Mouse (Mus musculus) adipocyte (in vitro differentiated cells): ENCODE data around the gene Rfx6.

Experiments used
- DNase-seq: peaks from one replicate; pipeline ENCODE4 v3.0.0-alpha.2; 2016; ENCODE audit warnings: low spot score

The Rfx6 gene

GRCm38 (mm10) chr10:51677548-51678250, at the start of gene Rfx6:
Gene Rfx6 (plus strand): TSS chr10:51677756.
- no peak for DNase-seq

GRCm38 (mm10) chr10:51631411-51632136, 46.0 kb upstream of the Rfx6 start, which contains the start of gene Gprc6a:
Gene Gprc6a (minus strand): TSS chr10:51631461.
- DNase-seq: no peak

DNA sequence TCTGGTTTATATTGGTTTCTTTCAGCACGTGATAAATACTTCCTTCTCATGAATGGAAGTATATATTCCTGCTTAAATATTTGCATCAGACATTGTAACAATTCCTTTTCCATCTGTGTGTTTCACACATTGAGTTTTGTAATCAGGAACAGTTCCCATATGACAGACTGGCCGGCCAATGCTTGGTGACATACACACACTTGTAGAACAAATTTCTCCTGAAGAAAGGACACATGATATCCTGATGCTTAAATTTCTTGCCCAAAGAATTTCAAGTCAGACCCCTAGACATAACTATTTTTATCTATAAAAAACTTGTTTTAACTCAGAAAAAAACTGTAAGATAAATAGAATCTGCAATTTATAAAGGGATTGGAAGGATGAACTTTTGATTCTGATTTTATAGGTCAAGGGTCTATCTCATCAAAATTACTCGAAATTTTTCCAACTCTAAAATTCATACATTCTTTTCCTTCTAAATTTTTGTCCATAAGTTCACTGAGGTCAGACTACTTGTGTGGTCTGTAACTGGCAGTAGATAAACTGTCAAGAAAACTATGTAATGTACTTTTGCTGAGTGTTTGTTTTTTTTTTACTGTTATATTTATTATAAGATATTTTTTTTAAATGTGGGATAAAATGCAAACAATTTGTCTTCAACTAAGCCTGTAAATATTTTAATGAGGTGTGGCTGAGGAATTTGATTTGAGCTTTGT, 27.9 kb upstream of the Rfx6 start:
- DNase-seq: no peak

- DNase-seq: no peak
Measured at GRCm38 (mm10) chr10:51657324-51657723, 20.2 kb upstream of the Rfx6 start.

DNA sequence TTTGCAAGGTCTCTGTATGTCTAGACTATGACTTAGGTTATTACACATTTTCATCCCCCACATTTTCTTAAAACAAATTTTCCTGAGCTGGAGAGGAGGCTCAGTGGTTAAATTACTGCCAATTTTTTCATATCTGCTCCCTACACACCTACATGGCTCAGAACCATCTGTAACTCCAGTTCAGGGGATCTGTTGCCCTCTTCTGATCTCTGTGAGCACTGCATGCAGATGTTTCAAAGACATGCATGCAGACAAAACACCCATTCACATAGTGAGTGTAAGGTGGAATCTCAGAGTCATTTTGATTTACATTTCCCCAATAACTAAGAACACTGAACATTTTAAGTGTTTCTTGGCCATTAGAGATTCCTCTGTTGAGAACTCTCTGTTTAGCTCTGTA, 8.2 kb upstream of the Rfx6 start:
- DNase-seq: no peak

DNA sequence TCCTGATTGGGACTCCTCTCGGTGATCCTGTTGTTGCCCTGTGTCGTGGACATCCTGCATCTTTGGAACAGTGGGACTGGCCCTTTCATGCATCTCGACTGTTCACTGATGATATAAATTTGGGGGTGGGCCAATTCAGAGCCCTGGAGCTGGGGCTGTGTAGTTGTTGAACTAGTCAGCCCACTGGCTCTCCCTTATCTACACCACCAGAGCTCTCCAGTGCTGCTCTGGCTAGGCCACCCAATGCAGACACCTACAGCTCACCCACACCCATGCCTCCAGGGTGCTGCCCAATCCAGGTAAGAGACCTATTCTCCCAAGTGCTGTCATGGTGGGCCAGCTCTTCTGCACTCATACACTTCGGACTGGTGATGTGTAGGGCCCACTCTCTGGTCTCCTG, 6.0 kb upstream of the Rfx6 start:
- DNase-seq: no peak

- DNase-seq: no peak
Measured at GRCm38 (mm10) chr10:51672082-51672779, 5.3 kb upstream of the Rfx6 start.

- no peak for DNase-seq
Measured at GRCm38 (mm10) chr10:51678251-51678639, 689 bp downstream of the Rfx6 start.

GRCm38 (mm10) chr10:51720904-51721303, 43.3 kb downstream of the Rfx6 start:
- DNase-seq: no peak

- DNase-seq: no peak
Measured at GRCm38 (mm10) chr10:51761436-51761835, 83.9 kb downstream of the Rfx6 start.

- no peak for DNase-seq
Measured at GRCm38 (mm10) chr10:51763241-51763640, 85.7 kb downstream of the Rfx6 start.

- no peak for DNase-seq
Measured at GRCm38 (mm10) chr10:51768445-51768844, 90.9 kb downstream of the Rfx6 start.

GRCm38 (mm10) chr10:51769252-51769651, 91.7 kb downstream of the Rfx6 start:
- no peak for DNase-seq

DNA sequence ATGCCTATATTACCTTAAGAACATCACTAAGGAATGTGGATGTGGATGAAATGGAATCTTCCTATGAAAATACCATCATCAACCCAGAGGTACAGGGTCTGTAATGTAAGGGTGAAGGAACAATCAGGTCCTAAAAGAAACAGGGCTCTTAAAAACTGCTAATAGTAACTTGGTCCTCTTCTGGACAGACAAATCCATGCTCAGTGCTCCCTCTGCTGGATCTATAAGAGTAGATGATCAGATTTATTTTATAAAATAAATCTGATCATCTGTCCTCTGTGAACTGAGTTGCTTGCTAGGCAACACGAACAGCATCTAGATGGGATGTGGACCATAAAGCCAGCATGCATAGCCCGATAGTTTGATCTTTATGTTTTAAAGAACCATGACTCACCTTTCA, 102.1 kb downstream of the Rfx6 start:
- DNase-seq: peak; percentile 3
